Mouse (Mus musculus) heart, postnatal 4 days (tissue): ENCODE data around the gene Atp6v0c. TPM values are rescaled to one million over a fixed set of nuclear protein-coding genes. Genes with fewer than 3 reads are reported as not detected.

Source experiments
- DNase-seq: peaks from one replicate; pipeline ENCODE4 v3.0.0; 2021
- total RNA-seq, 2 experiments: library from RNA; stranded (reverse); gene quantifications; 2 replicates each; pipeline ENCODE4 v1.2.3; 2021

Gene Atp6v0c
- total RNA-seq, 2 experiments from 2014 or later: 291 to 298 TPM

DNA sequence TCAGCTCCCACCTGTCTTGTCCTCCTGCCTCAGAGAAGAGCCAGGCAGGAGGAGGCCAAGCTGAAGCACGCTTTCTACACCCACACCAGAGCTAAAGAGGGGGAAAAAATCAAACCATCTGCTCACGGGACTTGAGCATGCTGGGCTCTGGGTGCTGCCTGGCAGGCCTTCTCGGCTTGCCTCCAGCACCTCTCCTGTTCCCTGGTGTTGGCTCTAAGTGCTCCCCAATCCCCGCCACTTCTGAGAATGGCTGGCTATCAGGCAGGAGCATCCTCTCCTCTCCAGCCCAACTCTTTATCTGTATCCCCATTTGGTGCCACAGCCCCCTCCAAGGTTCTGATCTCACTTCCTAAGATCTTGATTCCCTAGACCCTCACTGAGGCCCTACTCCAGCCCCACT lies 29.8 kb upstream of the Atp6v0c start:
- DNase-seq: no peak

DNA sequence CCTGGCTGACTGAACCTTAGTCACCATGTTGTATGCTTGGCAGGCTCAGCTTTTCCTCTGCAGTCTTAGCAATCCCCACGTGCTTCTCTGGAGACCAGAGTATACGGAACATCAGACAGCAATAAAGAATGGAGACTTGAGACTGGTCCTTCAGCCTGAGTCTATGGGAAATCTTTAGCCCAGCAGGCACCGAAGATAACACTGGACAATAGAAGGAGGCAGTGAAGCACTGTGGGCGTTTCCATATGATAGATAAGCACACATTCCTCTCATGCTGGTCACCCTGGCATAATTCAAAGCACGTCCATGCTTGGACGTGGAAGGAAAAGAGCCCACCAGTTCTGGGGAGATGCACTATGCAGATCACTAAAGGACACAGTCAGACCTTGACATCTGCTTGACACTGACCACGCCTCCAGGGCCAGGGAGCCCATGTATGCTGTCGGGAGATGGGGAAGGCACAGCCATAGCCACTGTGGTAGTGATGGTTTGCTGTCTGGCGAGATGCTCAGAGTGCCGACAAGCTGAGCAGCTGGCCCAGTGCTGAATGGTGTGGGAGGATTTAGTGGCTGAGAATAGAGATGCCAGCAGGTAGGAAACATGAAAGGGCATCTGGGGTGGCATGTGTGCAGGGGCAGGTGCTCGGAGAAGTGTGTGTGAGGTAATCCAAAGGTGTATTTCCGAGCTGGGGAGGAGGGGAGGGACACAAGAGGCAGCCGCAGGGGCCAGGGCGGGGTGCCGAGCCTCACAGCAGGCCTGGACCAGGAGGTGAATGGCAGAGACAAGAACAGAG lies 27.7 kb upstream of the Atp6v0c start:
- no peak for DNase-seq

DNA sequence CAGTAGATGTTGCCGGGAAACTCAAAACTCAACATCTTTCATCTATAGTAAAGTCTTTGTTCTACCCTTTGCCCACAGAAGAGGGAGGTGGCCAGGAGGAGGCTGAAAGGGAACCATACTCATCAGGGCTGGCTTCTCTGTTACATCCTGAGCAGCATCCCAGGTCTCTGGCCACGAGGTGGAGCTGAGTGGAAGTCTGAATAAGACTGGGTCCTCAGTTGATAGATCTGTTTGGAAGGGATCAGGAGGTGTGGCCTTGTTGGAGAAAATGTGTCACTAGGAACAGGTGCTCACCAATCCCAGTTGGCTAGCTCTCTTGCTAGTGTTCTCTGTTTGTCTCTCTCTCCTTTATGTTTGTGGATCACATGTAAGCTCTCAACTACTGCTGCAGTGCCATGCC lies 25.8 kb upstream of the Atp6v0c start:
- no peak for DNase-seq

DNA sequence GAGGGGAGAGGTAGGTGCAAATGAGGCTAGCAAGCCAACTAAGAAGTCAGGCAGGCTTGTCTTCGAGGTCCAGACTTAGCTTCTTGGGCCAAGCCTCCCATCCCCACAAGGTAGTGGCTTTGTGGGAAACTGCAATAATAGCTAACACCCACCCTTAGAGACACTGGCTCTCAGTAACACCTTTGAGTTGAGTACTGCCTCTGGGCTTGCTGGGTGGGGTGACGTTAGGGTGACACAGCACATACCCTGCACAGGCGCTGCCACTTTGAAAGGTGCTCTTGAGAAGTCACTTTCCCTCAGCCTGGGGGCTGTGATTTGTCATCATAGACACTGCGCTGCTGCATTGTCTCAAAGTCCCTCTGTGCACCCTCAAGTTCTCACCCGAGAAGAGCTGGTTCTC lies 24.3 kb upstream of the Atp6v0c start:
- DNase-seq: no peak

DNA sequence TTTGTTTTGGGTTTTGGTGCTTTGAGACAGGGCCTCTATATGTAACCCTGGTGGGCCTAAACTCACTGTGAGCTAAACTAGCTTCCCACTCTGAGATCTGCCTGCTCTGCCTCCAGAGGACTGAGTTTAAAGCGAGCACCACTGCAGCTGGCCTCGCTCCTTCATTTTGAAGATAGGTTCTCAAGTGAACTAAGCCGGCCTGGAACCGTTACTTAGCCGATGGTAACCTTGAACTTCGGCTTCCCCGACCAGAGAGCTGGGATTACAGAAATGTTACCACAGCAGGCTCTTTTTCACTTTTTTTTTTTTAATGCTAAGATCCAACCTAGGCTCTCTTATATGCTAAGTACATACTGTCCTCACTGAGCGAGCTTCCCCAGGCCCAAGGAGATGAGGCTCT lies 23.8 kb upstream of the Atp6v0c start:
- no peak for DNase-seq

DNA sequence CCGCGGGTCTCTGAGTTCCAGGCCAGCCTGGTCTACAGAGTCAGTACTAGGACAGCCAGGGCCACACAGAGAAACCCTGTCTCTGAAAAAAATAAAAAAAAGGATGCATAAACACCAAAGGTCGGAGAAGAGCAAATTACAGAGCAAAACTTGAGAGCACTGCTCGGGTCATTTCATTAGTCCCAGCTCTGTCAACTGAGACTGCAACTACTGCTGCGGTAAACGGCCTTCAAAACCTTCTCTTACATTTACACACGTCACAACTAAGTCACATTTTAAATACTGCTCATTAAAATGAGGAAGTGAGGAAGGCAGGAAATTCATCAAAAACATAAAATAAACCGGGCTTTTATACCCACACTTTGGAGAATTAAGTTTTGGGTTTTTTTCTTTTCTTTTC lies 23.3 kb upstream of the Atp6v0c start:
- DNase-seq: no peak

DNA sequence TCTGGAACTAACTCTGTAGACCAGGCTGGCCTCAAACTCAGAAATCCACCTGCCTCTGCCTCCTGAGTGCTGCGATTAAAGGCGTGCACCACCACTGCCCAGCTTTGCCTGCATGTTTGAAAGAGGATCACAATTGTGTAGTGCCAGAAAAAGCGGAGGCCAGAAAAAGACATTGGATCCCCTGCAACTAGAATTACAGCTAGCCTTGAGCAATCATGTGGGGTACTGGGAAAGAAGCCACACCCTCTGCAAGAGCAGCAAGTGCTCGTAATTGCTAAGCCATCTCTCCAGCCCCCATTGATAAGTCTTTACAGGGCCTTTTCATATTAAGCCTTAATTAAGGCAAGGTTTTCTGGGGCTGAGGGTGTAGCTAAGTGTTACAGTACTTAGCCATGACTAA lies 22.0 kb upstream of the Atp6v0c start:
- no peak for DNase-seq

DNA sequence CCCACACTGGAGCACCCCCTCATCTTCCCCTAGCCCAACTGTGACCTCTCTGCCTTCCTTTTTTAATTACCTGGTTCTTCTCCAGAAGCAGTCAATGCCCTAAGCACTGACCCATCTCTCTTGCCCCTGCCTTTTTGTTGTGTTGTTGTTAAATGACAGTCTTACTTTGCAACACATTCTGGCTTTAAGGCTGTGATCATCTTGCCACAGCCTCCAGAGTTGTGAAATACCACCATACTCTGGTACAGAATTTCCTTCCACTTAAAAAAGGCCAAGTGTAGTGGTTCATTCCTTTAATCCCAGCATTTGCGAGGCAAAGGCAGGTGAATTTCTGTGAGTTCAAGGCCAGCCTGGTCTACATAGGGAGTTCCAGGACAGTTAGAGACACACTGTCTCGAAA lies 21.4 kb upstream of the Atp6v0c start:
- DNase-seq: no peak

DNA sequence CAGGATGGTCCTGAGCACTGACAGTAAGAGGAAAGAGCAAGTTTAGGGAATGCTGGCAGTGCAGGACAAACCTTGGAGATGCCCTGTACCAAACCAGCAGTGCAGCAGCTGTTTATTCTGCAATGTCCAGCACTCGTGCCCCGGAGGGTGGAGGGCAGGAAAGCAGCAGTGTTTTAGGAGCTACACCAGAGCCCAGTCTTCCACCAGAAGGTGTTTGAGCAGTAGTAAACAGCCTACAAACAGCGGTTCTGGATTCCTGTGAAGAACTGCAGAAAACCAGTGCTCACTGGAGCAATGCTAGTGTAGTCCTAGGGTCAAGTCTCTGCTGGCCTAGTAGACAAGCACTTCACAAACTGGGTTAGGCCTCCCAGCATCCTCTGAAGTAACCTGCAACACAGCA lies 4.8 kb upstream of the Atp6v0c start:
- no peak for DNase-seq

DNA sequence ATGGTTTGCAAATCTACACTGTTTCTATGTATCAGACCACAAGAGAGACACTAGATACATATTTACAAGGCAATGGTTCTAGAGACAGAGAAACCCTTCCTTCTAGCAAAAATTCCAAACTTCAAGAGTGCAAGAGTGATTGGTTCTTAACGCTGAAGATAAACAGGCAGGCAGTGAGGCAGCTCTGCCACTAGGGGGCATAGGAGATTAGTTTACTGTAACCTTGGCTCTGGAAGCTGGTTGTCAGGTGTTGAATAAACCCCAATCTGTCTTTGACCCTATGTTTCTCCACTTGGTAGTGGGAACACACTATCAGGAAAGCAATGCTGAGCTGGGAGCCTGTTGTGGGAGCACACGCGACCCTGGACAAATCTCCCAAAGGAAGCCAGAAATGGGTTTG lies 3.9 kb upstream of the Atp6v0c start:
- peak; percentile 80 for DNase-seq

DNA sequence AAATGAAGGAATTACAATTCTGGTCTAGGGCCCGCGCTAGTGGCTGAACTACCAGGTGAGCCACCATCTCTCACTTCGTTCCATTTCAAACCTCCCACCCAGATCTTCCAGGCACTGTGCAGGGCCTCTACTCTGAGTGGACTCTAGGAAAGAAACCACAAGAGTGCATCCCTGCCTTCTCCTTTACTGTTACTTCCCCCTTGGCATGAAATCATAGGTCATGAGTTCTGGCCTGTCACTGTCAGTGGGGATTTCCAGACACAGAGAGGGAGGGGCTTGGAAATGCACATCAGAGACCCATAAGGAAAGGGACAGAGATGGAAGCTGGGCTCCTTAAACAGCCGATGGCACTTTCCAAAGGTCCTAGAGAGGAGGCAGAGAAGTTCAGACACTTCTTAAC lies 2.2 kb upstream of the Atp6v0c start:
- DNase-seq: no peak

DNA sequence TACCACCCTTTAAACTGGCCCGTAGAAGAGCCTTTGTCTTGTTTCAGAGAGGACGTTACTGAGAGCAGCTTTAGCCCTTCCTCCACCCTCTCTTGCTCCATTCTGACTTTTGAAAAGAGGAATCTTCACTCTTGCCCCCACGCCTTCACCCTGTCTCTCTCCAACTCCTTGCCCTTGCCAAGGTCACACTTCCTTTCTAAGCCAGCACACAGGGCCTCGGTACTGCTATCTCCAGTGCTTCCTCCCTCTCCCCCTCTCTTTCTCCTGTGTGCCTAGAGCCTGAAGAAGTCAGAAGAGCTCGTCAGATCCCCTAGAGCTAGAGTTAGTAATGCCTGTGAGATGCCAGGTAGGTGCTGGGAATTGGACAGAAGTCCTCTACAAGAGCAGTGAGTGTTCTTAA lies 1.2 kb upstream of the Atp6v0c start:
- DNase-seq: no peak

DNA sequence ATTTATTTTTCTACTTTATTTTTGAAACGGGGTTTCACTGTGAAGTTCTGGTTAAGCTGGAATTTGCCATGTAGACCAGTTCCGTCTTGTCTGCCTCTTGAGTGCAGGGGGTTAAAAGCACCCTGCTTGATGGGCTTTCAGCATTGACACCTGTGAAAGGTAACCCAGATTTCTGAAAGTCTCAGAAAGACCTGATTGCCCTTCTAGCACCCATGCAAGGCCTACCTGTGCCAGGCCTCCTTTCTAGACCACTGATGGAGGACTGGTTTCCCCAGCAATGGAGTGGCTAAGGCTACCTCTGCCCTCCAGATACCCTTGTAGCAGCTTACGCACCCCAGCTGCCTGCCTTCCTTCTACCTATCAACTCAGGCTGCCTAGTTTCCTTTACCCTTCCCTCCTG lies 623 bp upstream of the Atp6v0c start:
- no peak for DNase-seq

DNA sequence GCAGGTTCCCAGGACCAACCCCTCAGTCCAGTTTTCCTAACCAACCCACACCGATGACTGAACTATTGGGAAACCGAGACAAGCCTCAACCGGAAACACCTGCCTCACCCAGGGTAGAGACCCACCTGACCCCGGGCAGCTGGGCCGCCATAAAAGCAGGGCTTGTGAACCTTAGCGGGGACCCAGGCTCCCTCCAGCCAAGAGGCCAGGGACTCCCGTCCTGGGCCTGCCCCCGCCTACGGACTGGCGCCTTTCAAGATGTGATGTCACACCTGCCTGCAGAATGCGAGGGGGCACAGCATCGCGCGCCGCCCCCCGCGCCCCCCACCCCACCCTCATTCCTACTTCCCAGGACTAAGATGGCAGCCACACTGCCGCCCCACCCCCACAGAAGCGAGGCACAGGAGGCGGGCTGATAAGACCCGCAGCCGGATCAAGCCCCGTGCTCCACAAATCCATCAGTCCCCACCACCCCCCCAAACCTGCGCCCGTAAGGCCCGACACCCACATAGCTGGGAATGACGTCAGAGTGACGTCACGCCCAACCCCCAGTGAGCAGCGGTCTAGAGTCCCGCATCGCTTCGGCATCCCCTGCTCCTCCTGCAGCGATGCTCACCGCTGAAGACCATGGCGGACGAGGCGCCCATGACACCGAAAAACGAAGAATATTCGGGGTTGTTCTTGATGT lies 768 bp downstream of the Atp6v0c start:
- peak; percentile 67 for DNase-seq

DNA sequence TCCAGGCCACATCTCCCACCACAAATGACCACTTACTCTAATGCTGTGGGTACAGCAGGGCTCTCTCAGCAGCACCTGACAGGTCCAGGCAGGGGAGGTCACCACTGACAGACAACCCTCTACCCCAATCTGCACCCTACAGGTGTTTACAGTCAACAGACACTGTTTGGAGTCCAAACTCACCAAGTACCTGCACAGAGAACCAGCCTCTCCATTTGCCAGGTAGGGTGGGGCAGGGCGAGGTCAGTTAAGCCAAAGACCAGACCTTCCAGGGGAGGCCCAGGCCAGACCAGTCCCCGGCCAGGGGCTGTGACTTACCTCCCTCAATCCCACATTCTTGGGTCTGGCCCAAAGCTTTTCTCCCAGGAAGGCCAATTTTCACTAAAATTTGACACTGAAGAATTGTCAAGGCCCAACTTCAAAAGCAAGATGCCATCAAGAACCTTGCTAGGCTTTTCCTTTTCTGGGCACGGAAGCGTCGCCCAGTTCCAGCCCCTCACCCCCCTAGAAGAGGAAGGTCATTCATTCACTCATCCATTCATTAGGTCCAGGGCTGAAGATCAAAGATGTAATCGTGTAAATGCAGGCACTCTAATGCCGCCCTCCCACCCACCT lies 1.5 kb downstream of the Atp6v0c start:
- no peak for DNase-seq

DNA sequence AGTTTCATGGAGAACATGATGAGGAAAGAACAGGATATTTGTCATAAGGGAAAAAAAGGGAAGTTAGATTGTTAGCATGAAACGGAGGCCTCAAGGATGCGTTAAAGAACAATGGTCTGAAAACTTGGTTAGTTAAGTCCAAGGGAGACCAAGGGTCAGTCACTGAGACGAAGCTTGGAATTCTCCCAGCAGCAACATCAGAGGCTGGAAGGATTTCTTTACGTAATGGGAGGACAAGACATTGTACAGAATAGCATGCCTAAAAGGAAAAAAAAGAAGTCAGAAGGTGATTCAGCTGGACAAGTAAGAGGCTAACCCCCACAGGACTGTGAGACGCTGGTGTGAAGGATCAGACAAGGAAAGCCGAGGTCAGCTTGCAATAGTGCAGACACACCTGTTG lies 2.4 kb downstream of the Atp6v0c start:
- DNase-seq: no peak

DNA sequence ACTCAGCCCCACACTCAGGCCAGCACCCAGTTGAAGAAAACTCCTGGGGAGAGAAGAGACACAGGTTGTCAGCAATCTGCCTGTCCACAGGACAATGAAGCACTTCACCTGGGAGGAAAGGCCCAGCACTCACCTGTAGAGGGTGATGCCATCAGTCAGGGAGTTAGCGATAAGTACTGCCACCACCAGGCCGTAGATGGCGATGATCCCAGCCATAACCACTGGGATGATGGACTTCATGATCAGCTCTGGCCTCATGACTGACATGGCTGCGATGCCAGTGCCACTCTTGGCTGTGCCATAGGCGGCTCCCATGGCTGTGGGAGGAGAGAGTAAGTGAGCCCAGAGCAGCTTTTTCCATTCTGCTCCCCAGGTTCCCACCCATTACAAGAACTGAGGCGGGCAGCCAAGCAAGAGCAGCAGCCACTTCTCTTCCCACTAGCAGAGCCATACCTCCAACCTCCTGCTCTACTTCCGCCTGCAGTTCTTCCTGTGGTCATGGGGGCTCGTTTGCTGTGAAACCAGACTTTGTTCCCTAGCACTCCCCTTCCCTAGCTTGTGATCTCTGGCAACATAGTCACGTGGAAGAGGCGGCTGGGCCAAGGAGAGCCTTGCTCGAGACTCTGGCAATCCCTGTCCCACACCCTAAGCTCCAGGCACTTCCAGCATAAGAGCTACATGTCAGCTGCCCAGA lies 4.8 kb downstream of the Atp6v0c start:
- DNase-seq: no peak

DNA sequence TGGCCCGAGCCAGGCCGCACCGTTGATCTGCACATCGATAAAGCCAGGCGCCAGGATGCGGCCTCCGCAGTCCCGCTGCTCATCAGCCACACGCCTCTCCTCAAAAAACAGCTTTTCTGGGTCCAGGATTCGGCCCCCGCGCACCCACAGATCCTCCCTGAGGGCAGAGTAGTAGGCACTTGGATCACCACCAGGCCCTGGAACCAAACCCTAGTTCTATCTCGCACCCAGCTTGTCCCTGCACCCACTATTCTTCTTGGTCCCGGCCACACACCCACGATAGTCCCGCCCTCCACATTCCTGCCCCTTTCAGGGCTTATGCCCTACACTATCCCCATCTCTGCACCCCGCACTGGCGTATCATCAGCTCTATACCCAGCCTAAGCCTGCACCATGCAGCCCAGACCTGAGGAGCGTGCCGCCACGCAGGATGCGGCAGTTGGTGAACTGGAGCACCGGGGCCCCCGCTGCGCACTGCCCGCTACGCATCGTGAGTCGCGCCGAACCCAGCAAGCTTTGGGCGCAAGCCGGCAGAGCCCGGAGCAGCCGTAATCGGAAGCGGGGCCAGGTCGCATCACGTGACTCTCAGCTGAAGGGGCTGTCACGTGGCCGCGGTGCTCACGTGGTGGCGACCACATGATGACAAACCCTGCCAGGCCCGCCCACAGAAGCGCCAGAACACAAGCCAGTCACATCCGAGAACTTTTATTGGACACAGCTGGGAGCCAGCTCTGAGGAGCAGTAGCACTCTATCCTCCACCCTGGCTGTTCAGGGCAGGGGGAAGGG lies 6.1 kb downstream of the Atp6v0c start, which contains the start of gene Amdhd2:
TSS of gene Amdhd2 (minus strand) at position 591 of the 787 bp plus-strand sequence.
- peak; percentile 98 for DNase-seq

DNA sequence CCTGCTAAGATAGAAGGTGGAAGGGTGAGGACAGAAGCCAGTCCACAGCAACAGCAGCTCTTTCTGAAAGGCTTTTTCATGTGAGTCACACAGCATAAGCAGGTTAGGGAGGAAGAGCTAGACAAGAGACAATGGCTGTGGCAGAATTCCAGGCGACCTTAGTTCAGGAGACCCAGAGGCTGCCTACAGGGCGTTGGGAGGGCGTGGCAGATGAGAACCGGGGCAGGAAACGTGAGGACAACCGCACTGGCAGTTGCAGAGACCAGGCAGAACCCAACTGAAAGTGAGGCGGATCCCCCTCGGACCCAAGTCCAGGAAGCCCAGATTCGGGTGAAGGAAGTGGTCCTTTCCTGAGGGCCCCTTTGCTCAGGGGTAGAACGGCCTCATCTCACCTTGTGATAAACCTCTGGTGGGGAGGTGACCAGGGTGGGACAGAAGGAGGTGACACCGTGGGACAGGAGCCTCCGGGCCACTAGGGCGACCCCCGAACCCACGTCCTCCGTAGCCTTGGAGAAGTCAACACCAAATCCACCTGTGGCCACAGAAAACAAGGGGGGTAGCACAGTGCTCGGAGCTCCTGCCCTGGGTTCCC lies 6.8 kb downstream of the Atp6v0c start:
- peak; percentile 40 for DNase-seq

DNA sequence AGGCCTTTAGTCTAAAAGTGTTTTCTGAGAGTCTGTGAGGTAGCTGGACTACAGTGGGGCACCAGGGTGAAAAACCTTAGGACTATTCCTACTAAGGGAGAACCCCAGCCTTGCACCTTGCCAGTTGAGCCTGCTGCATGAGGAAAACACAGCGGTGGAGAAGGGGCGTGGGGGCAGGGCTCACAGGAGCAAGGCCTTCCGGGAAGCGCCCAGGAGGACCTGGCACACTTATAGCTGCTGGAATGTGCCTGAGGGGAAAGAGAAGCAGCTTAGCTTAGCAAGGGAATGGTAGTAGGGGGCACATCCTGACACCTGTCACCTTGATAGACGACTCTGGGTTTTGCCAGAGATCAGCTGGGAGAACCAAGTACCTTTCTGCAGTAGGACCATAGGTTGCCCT lies 8.0 kb downstream of the Atp6v0c start:
- DNase-seq: no peak

DNA sequence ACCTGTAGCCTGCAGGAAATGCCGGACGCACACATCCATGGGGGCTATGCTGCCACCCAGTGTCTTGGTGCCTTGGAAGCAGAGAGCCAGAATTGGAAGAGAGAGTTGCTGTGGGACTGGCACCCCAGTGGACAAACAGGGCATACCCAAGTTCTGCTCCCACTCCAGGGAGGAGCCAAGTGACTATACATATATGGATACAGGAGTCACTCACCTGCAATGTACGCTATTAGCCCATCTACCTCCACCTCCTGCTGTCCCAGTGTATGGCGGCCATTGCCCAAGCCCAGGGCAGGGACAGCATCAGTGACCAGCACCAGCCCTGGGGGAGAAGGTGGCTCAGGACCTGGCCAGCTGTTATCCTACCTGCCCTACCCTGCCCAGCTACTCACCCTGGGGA lies 12.0 kb downstream of the Atp6v0c start:
- DNase-seq: no peak

DNA sequence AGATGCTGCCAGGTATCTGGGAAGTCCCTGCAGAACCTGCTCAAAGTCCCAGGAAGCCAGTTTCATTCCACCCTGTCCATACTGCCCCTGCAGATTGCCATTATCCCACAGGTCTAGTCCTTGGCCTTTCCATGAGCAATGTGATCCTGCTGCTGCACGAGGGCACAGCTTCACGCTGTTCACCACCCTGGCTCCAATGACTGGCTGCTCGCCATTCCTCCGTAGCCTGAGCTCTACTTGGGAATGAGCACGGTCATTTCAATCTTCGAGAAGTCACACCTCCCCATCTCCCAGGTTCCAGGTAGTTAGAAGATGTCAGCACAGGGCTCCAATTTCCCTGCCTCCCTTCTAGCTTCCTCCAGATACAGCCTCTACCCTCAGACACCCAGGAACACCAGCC lies 12.4 kb downstream of the Atp6v0c start:
- no peak for DNase-seq
